In the genomic region with DNA sequence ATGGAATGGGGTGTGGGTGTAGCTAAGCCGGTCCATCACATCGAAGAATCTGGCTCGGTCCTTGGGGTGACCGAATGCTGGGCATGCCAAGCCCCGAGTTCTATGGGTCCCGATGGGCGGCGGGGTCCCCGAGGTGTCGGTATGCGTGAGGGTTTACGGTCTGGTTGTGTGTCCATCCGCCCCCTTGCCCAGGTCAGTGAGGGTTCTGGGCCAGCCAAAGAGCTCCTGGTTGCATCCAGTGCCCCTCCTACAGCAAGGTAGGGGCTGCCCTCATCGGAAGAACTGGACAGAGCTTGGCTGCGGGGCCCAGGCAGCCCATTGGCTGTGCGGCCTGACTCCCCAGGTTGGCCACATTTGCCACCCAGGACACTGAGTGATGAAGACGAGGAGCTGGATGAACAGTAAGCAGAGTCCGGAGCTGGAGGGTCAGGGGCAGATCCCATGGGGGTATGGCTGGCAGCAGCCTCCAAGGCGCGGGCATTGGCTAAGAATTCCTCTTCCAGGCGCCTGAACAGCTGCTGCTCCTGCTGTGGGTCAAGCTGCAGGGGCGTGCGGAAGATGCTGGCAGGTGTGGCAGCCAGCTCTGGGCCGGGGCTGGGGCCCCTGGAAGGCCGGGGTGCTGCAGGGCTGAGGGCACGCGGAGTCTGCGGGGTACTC, we compare ENCODE assay signal across 8 mouse cellular contexts. TPM values are rescaled to one million over a fixed set of nuclear protein-coding genes. Genes with fewer than 3 reads are reported as not detected.
DNase-seq lines count a peak whose midpoint lies in the region; ATAC-seq lines count a peak whose summit lies in the region.

No protein-coding gene starts in this region.

- 43% methylated on average over 28 of the region's 28 CpGs for WGBS in limb, embryonic 12.5 days

- peak; percentile 47 for DNase-seq in embryo, embryonic 11 days
- no peak for DNase-seq in embryo, embryonic 9.5 days (ENCODE audit: extremely low spot score)
- DNase-seq in ovary, postnatal 36 days (ENCODE audit: low spot score), result peak; percentile 26
- no peak for DNase-seq in ovary, adult 18-20 months (ENCODE audit: low spot score)
- DNase-seq in retina, postnatal 1 day, result peak; percentile 42
- DNase-seq in urinary bladder, adult 18-20 months (ENCODE audit: low spot score in 2 of 2), result no peak
- DNase-seq in thymus, adult 18-20 months, result no peak

- ATAC-seq in limb, embryonic 12.5 days (ENCODE audit: insufficient number of reproducible peaks, insufficient read depth, low FRiP score, low TSS enrichment, low read depth), result no peak

- peaks cover 89% of the 10 kb centered on the region for H3K27me3 ChIP-seq in limb, embryonic 12.5 days

- H3K4me1 ChIP-seq in limb, embryonic 12.5 days (replicated peaks), result peaks cover 80% of the 10 kb centered on the region

- H3K4me2 ChIP-seq in limb, embryonic 12.5 days, result peak overlapping the region; percentile 72

- H3K9me3 ChIP-seq in limb, embryonic 12.5 days, result no peaks in the 10 kb centered on the region

- H3K9ac ChIP-seq in limb, embryonic 12.5 days (replicated peaks), result peak overlapping the region; percentile 55; the same call in 1 of the 2 replicates

- H3K36me3 ChIP-seq in limb, embryonic 12.5 days, result peaks cover 5% of the 10 kb centered on the region; the same call in 1 of the 2 replicates

- no peak overlapping the region for H3K27ac ChIP-seq in limb, embryonic 12.5 days

- peak overlapping the region; percentile 40 for H3K4me3 ChIP-seq in limb, embryonic 12.5 days (replicated peaks)

RNA-seq across cellular contexts. Expression of a gene that starts 3.0 kb away (rescaled TPM):
- polyA plus RNA-seq in limb, embryonic 12.5 days (2016; fragmentation: Nextera tagmentation; extraction: Ambion mirVana), result 2.8 and 3.2 TPM in 2 replicates

RNA-seq across cellular contexts. Expression of a gene that starts 4.2 kb away (rescaled TPM):
- 40.5 and 44.9 TPM in 2 replicates for polyA plus RNA-seq in limb, embryonic 12.5 days (2016; fragmentation: Nextera tagmentation; extraction: Ambion mirVana)

RNA-seq across cellular contexts. Expression of a gene that starts 37.8 kb away (rescaled TPM):
- polyA plus RNA-seq in limb, embryonic 12.5 days (2016; fragmentation: Nextera tagmentation; extraction: Ambion mirVana), result 23.2 and 24.8 TPM in 2 replicates

RNA-seq across cellular contexts. Expression of a gene that starts 38.2 kb away (rescaled TPM):
- 1,006 and 1,007 TPM in 2 replicates for polyA plus RNA-seq in limb, embryonic 12.5 days (2016; fragmentation: Nextera tagmentation; extraction: Ambion mirVana)

Comparison
In these comparisons a context has a peak if more than half of its experiments do, and no peak if none do; other contexts are left out.
1. DNase-seq: peak in embryo, embryonic 11 days (single experiment), ovary, postnatal 36 days (single experiment) and retina, postnatal 1 day (single experiment); none in embryo, embryonic 9.5 days (single experiment), ovary, adult 18-20 months (single experiment), urinary bladder, adult 18-20 months (0 of 2) and thymus, adult 18-20 months (0 of 2).